Mouse (Mus musculus) forebrain, postnatal 0 days (tissue): ENCODE data around the gene Tiam2. TPM values are rescaled to one million over a fixed set of nuclear protein-coding genes. Genes with fewer than 3 reads are reported as not detected.
A peak's percentile ranks its signal among the peaks of the same experiment; 100 is the strongest.

Source experiments
- ATAC-seq: fragments of 200-750 bp; cut with Nextera tagmentation; 2 replicates; pipeline ENCODE4 v1.8.0; 2017; ENCODE audit warnings: mild to moderate bottlenecking, moderate library complexity
- DNase-seq: peaks from one replicate; pipeline ENCODE4 v3.0.0-alpha.2; 2015
- H3K27ac ChIP-seq: fragments of 300-500 bp; sonication (generic); 2 replicates; pipeline ENCODE4 v1.5.1; 2014; ENCODE audit warnings: low read depth, mild to moderate bottlenecking, antibody characterized with exemption, low read length, moderate library complexity, mixed read lengths
- H3K27me3 ChIP-seq: fragments of 300-500 bp; sonication (generic); 2 replicates; pipeline ENCODE4 v1.6.1; 2014; ENCODE audit warnings: mild to moderate bottlenecking, low read length, mixed read lengths; ENCODE audit not compliant: insufficient read depth
- H3K36me3 ChIP-seq: fragments of 300-500 bp; sonication (generic); 2 replicates; pipeline ENCODE4 v1.6.1; 2014; ENCODE audit warnings: mild to moderate bottlenecking, moderate library complexity; ENCODE audit not compliant: insufficient read depth
- H3K4me1 ChIP-seq: fragments of 300-500 bp; sonication (generic); 2 replicates; pipeline ENCODE4 v1.6.1; 2014; ENCODE audit warnings: antibody characterized with exemption; ENCODE audit not compliant: insufficient read depth
- H3K4me2 ChIP-seq: fragments of 300-500 bp; sonication (generic); 2 replicates; pipeline ENCODE4 v1.6.1; 2014; ENCODE audit warnings: low read depth, mild to moderate bottlenecking, moderate library complexity
- H3K4me3 ChIP-seq: fragments of 300-500 bp; sonication (generic); 2 replicates; pipeline ENCODE4 v1.5.1; 2014; ENCODE audit warnings: low read depth, low read length, mixed read lengths
- H3K9ac ChIP-seq: fragments of 300-500 bp; sonication (generic); 2 replicates; pipeline ENCODE4 v1.6.1; 2014; ENCODE audit warnings: mild to moderate bottlenecking
- H3K9me3 ChIP-seq: fragments of 300-500 bp; sonication (generic); 2 replicates; pipeline ENCODE4 v1.6.1; 2016; ENCODE audit warnings: low read length
- CTCF ChIP-seq: sonication (generic); IDR thresholded peaks from 2 replicates; pipeline ENCODE4 v1.5.1; 2016; ENCODE audit warnings: antibody characterized with exemption, control low read depth, low read depth
- WGBS: fragments of 180-500 bp; shearing (Covaris S2); extraction: QIAGEN DNeasy Blood & Tissue Kit; methylation state at CpG from one replicate; pipeline ENCODE4 v1.1.7; 2014; 5-methylcytosine and 5-hydroxymethylcytosine counted together
- polyA plus RNA-seq: library from polyadenylated mRNA; unstranded; fragments of >200 nt; fragmentation: Nextera tagmentation; extraction: Ambion mirVana; gene quantifications from 2 replicates; pipeline ENCODE4 v1.2.1, GENCODE M21; 2015
- total RNA-seq: library from RNA; depleted of rRNA; stranded (reverse); fragments of >200 nt; gene quantifications from 2 replicates; pipeline ENCODE4 v1.2.3, GENCODE M21; 2014

Tiam2 gene
- total and polyA plus RNA-seq, 2 experiments from 2014 or later, result 26.4 to 71.5 TPM

DNA sequence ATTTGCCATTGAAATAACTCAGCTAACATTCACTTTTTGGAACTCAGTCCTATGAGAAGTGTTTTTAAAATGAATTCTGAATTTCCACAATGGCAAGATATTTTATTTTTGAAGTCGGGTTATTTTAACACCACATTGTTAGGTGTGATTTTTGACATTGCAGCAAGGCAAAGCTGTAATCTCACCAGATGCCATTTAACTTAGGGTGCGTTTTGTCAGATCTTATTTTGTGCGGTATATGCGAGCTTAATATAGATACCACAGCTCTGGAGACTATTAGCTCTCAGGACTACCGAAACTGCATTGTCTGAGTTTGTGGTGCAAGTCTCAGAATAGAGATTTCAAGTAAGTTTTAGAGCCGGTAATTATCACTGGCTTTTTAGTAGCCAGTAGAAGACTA, 173.7 kb downstream of the Tiam2 start:
- Histone ChIP-seq H3K4me3 (no peak overlapping the region), H3K27me3 (no peaks in the 10 kb centered on the region), H3K27ac (no peak overlapping the region), H3K4me1 (0 out of 2 replicates have a peak, but pooled peaks cover 4% of the 10 kb centered on the region), H3K4me2 (no peak overlapping the region), H3K9ac (no peak overlapping the region), H3K36me3 (peaks cover 19% of the 10 kb centered on the region), H3K9me3 (no peaks in the 10 kb centered on the region)
- WGBS, result 76% methylated on average over 6 of the region's 6 CpGs
- DNase-seq (no peak), ATAC-seq (no peak)
- TF ChIP-seq CTCF, result no peak

DNA sequence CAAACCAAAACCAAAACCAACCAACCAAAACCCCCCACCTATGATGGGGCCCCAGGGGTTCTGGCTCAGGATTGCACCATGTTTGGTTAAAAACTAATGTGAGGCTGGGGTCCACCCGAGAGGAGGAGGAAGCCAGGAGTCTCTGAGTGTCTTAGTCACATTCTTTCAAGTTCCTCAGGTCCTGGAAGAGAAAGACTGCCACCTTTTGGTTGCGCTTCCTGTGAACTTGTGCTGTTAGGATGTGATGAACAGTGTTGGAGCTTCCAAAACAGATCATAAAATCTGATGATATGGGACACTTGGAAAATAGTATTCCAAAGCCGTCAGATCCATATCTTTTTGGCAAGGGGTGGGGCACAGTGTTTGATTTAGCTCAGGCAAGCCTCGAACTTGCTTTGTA, 174.6 kb downstream of the Tiam2 start:
- no peak for DNase-seq
- no peaks in the 10 kb centered on the region for H3K9me3 ChIP-seq
- no peak overlapping the region for H3K27ac ChIP-seq
- WGBS, result 84% methylated on average over 4 of the region's 4 CpGs
- ATAC-seq, result no peak
- H3K4me3 ChIP-seq, result no peak overlapping the region
- peak; percentile 43 for TF ChIP-seq CTCF
- H3K4me2 ChIP-seq, result no peak overlapping the region
- H3K27me3 ChIP-seq, result no peaks in the 10 kb centered on the region
- H3K4me1 ChIP-seq, result 0 out of 2 replicates have a peak, but pooled peaks cover 4% of the 10 kb centered on the region
- no peak overlapping the region for H3K9ac ChIP-seq
- H3K36me3 ChIP-seq, result peaks cover 27% of the 10 kb centered on the region

DNA sequence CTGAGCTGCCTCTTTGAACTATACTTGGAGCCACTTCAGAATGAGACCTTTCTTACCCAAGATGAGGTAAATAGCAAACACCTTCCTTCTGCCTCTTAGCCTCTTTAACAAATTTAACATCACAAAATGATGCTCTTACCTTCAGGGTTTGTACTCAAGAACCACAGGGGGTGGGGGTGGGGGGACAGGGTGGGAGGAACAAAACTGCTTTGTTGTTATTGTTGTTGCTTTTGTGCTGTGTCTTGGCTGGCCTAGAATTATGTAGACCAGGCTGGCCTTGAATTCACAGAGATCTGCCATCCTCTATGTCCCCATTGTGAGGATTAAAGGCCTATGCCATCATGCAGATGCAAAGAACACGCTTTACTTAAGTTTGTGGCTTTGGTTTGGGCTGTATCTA, 179.3 kb downstream of the Tiam2 start:
- no peak for TF ChIP-seq CTCF
- ATAC-seq (no peak), DNase-seq (no peak)
- Histone ChIP-seq H3K27ac (no peak overlapping the region), H3K9ac (no peak overlapping the region), H3K4me1 (no peaks in the 10 kb centered on the region), H3K36me3 (peaks cover 63% of the 10 kb centered on the region), H3K4me3 (no peak overlapping the region), H3K4me2 (no peak overlapping the region), H3K9me3 (no peaks in the 10 kb centered on the region), H3K27me3 (no peaks in the 10 kb centered on the region)
- WGBS, result 79% methylated on average over 1 of the region's 1 CpGs

DNA sequence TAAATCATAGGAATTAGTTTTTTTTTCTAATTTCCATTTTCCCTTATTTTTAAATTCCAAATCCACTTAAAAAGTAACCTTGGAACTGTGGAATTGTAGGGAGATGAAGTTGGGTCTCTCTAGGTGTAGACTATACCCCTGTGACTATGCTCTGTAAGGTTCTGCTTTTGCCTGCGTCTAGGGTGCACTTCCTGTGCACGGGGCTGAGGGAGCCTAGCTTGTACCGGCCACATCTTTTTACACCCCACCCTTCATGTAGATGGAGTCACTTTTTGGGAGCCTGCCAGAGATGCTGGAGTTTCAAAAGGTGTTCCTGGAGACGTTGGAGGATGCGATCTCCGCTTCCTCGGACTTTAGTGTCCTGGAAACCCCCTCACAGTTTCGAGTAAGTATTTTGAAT, 180.1 kb downstream of the Tiam2 start:
- 84% methylated on average over 8 of the region's 8 CpGs for WGBS
- no peak for ATAC-seq

DNA sequence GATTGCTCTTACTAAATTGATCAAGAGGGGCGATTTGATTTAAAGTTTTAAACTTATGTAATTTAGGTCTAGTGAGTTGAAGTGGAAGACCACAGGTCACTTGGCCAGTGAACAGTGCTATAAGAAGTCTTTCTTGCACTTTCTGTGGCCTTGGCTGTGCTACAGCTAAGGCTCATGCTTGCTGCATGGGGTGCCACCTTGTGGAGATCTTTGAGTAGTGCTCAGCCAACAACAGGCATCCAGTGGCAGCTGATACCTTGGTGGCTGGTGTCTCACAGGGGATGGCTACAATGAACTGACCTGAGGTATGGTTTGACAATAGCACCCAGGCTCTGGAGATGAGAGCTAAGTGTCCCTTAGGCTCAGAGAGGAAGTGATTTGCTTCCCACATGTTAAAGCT, 183.5 kb downstream of the Tiam2 start:
- H3K4me2 ChIP-seq, result no peak overlapping the region
- H3K27ac ChIP-seq, result no peak overlapping the region
- peaks cover 68% of the 10 kb centered on the region for H3K36me3 ChIP-seq
- DNase-seq (peak; percentile 81), ATAC-seq (peak; percentile 87)
- H3K27me3 ChIP-seq, result no peaks in the 10 kb centered on the region
- TF ChIP-seq CTCF, result peak; percentile 92
- no peak overlapping the region for H3K9ac ChIP-seq
- no peaks in the 10 kb centered on the region for H3K9me3 ChIP-seq
- 21% methylated on average over 1 of the region's 1 CpGs for WGBS
- no peaks in the 10 kb centered on the region for H3K4me1 ChIP-seq
- H3K4me3 ChIP-seq, result no peak overlapping the region

More for the DNA sequence above, 180.1 kb downstream of the Tiam2 start:
- Histone ChIP-seq H3K27me3 (no peaks in the 10 kb centered on the region), H3K9ac (no peak overlapping the region), H3K4me2 (no peak overlapping the region), H3K4me3 (no peak overlapping the region), H3K4me1 (no peaks in the 10 kb centered on the region), H3K36me3 (peaks cover 67% of the 10 kb centered on the region), H3K27ac (no peak overlapping the region), H3K9me3 (no peaks in the 10 kb centered on the region)
- TF ChIP-seq CTCF, result no peak
- no peak for DNase-seq

DNA sequence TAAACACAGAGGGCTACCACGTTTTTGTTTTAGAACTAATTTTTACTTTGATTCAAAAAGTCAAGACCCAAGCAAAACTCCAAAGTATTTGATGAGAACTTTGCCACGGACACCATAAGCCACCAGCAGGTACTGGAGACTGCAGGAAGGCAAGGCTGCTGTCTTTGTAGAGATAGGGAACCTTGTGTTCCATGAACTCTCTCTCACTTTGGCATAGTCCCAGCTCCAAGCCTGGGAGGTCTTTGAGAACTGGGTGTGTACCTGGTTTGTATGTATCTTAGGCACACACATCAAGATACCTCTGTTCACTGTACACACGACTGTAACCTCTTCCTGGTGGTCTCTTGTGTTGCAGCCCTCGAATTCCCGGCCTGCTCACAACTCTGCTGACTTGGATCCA, 187.9 kb downstream of the Tiam2 start:
- no peaks in the 10 kb centered on the region for H3K9me3 ChIP-seq
- no peaks in the 10 kb centered on the region for H3K4me1 ChIP-seq
- TF ChIP-seq CTCF, result no peak
- H3K27me3 ChIP-seq, result no peaks in the 10 kb centered on the region
- H3K4me3 ChIP-seq, result no peak overlapping the region
- H3K27ac ChIP-seq, result no peak overlapping the region
- no peak for ATAC-seq
- 88% methylated on average over 5 of the region's 5 CpGs for WGBS
- H3K9ac ChIP-seq, result no peak overlapping the region
- peaks cover 69% of the 10 kb centered on the region for H3K36me3 ChIP-seq
- no peak overlapping the region for H3K4me2 ChIP-seq
- no peak for DNase-seq

DNA sequence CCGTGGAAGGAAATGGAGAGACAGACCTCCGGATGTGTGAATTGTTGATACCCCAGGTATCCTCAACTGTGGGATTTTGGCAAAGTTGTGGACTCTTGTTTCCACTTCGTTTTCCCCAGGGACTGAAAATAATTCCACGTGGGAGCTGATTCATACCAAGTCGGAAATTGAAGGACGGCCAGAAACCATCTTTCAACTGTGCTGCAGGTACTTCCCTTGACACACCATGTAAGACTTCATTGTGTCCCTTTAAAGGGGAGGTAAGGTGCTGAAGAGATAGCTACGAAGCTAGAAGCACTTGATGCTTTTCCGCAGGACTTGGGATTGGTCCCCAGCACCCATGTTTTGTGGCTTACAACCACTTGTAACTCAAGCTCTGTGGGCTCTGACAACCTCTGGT, 189.5 kb downstream of the Tiam2 start:
- Histone ChIP-seq H3K27me3 (no peaks in the 10 kb centered on the region), H3K4me3 (no peak overlapping the region), H3K4me2 (no peak overlapping the region), H3K4me1 (no peaks in the 10 kb centered on the region), H3K27ac (no peak overlapping the region), H3K36me3 (peaks cover 63% of the 10 kb centered on the region), H3K9me3 (no peaks in the 10 kb centered on the region), H3K9ac (no peak overlapping the region)
- no peak for ATAC-seq
- DNase-seq, result no peak
- TF ChIP-seq CTCF, result no peak
- 95% methylated on average over 8 of the region's 8 CpGs for WGBS

DNA sequence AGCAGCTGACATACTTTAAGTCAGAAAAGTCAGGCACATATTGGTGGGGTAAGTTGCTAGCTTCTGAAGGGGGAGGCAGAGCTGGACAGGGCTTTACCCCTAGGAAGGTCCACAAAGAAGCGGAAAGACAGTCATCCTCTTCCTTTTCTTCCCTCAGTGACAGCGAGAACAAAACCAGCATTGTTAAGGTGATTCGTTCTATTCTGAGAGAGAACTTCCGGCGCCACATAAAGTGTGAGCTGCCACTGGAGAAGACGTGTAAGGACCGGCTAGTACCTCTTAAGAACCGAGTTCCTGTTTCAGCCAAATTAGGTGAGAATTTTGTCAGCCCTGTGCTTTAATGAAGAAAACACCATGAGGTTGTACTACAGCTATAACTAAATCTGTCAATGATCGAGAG, 190.0 kb downstream of the Tiam2 start:
- DNase-seq (no peak), ATAC-seq (no peak)
- H3K4me2 ChIP-seq, result no peak overlapping the region
- H3K4me3 ChIP-seq, result no peak overlapping the region
- no peaks in the 10 kb centered on the region for H3K4me1 ChIP-seq
- no peak overlapping the region for H3K9ac ChIP-seq
- H3K36me3 ChIP-seq, result peaks cover 61% of the 10 kb centered on the region
- no peaks in the 10 kb centered on the region for H3K9me3 ChIP-seq
- H3K27me3 ChIP-seq, result no peaks in the 10 kb centered on the region
- WGBS, result 44% methylated on average over 9 of the region's 9 CpGs
- no peak overlapping the region for H3K27ac ChIP-seq
- TF ChIP-seq CTCF, result no peak
